Mouse (Mus musculus) duodenum, adult 2 months (tissue): ENCODE results near the gene Taar7b. TPM values are rescaled to one million over a fixed set of nuclear protein-coding genes. Genes with fewer than 3 reads are reported as not detected.

Experiments
- polyA plus RNA-seq: library from polyadenylated mRNA; depleted of rRNA; stranded (reverse); fragments of >200 nt; gene quantifications from 2 replicates; pipeline ENCODE4 v1.2.3, GENCODE M21; 2012; ENCODE audit warnings: low replicate concordance; rRNA removed

Gene Taar7b
- polyA plus RNA-seq = not detected in 2 replicates

GRCm38 (mm10) chr10:23999639-24000038 lies at the start of gene Taar7b:
Taar7b (plus strand) TSS chr10:23999939.

GRCm38 (mm10) chr10:23960444-23960915 lies 39.3 kb upstream of the Taar7b start, which contains the start of gene Taar4:
Taar4 (plus strand) TSS chr10:23960494.

GRCm38 (mm10) chr10:23970656-23971165 lies 29.0 kb upstream of the Taar7b start, which contains the start of gene Taar5:
Taar5 (plus strand) TSS chr10:23970706.

GRCm38 (mm10) chr10:23985546-23985945 lies 14.2 kb upstream of the Taar7b start, which contains the start of gene Taar6:
Taar6 (minus strand) TSS chr10:23985646.

GRCm38 (mm10) chr10:23993381-23993780 lies 6.4 kb upstream of the Taar7b start, which contains the start of gene Taar7a:
Taar7a (minus strand) TSS chr10:23993481.

GRCm38 (mm10) chr10:24026922-24027321 lies 27.2 kb downstream of the Taar7b start, which contains the start of gene Taar7d:
Taar7d (plus strand) TSS chr10:24027222.

GRCm38 (mm10) chr10:24037314-24037713 lies 37.6 kb downstream of the Taar7b start, which contains the start of gene Taar7e:
Taar7e (plus strand) TSS chr10:24037614.

GRCm38 (mm10) chr10:24049210-24049609 lies 49.5 kb downstream of the Taar7b start, which contains the start of gene Taar7f:
Taar7f (plus strand) TSS chr10:24049510.

Other genes starting within 250 kb of the Taar7b start
- gene Rps12, start 212.7 kb upstream of the Taar7b start, polyA plus RNA-seq = 993 and 1,173 TPM in 2 replicates
- 11.7 and 18.5 TPM in 2 replicates for gene Slc18b1, start 203.0 kb upstream of the Taar7b start, polyA plus RNA-seq
- gene Vnn3, start 148.5 kb upstream of the Taar7b start, polyA plus RNA-seq = 0.40 TPM in 1 of 2 replicates, not detected in the other
- gene Vnn1, start 105.3 kb upstream of the Taar7b start, polyA plus RNA-seq = 5.2 and 38.5 TPM in 2 replicates
- gene Taar1, start 79.6 kb upstream of the Taar7b start, polyA plus RNA-seq = not detected in 2 replicates
- gene Taar2, start 61.4 kb upstream of the Taar7b start, polyA plus RNA-seq = not detected in 2 replicates
- not detected in 2 replicates for gene Taar3, start 50.4 kb upstream of the Taar7b start, polyA plus RNA-seq
- not detected in 2 replicates for gene Taar4, start 39.4 kb upstream of the Taar7b start, polyA plus RNA-seq
- gene Taar5, start 29.2 kb upstream of the Taar7b start, polyA plus RNA-seq = not detected in 2 replicates
- not detected in 2 replicates for gene Taar6, start 14.3 kb upstream of the Taar7b start, polyA plus RNA-seq
- gene Taar7a, start 6.5 kb upstream of the Taar7b start, polyA plus RNA-seq = not detected in 2 replicates
- gene Taar7d, start 27.3 kb downstream of the Taar7b start, polyA plus RNA-seq = not detected in 2 replicates
- gene Taar7e, start 37.7 kb downstream of the Taar7b start, polyA plus RNA-seq = not detected in 2 replicates
- not detected in 2 replicates for gene Taar7f, start 49.6 kb downstream of the Taar7b start, polyA plus RNA-seq
- gene Taar8a, start 76.6 kb downstream of the Taar7b start, polyA plus RNA-seq = not detected in 2 replicates
- 0.11 TPM in 1 of 2 replicates, not detected in the other for gene Taar8b, start 92.4 kb downstream of the Taar7b start, polyA plus RNA-seq
- gene Taar8c, start 102.0 kb downstream of the Taar7b start, polyA plus RNA-seq = 0.22 TPM in 1 of 2 replicates, not detected in the other
- 0.09 TPM in 1 of 2 replicates, not detected in the other for gene Taar9, start 109.6 kb downstream of the Taar7b start, polyA plus RNA-seq
- 33.6 and 42.2 TPM in 2 replicates for gene Stx7, start 149.4 kb downstream of the Taar7b start, polyA plus RNA-seq
- 2.2 and 9.5 TPM in 2 replicates for gene Moxd1, start 223.6 kb downstream of the Taar7b start, polyA plus RNA-seq